ENCODE assay signal across 13 mouse cellular contexts in genomic region chr12:80070534-80071287, GRCm38 (mm10). TPM values are rescaled to one million over a fixed set of nuclear protein-coding genes. Genes with fewer than 3 reads are reported as not detected.
A peak's percentile ranks its signal among the peaks of the same experiment; 100 is the strongest.
DNase-seq lines count a peak whose midpoint lies in the region; ATAC-seq lines count a peak whose summit lies in the region.
"Had no signal": no experiment of that assay in that cellular context is flagged by ENCODE, and none has a peak within 500 bp of the region (broad histone marks: within the 10 kb centered on the region; RNA-seq: fewer than 3 reads in every experiment).

No protein-coding gene starts in this region.

- 0 out of 2 replicates have a peak overlapping the region, but pooled peaks have one; percentile 27 for H3K27ac ChIP-seq in kidney, embryonic 15.5 days
- H3K27ac ChIP-seq in forebrain, embryonic 13.5 days = peak overlapping the region; percentile 40; the same call in 1 of the 2 replicates
- H3K27ac ChIP-seq in heart, embryonic 11.5 days (ENCODE audit: low read depth, low read length) = no peak overlapping the region
- H3K27ac ChIP-seq: midbrain, embryonic 12.5 days had no signal

- DNase-seq in kidney, postnatal 25 days = no peak
- DNase-seq in mesoderm, embryonic 11.5 days (ENCODE audit: low read depth, low spot score) = peak; percentile 39
- no peak for DNase-seq in left cerebral cortex, postnatal 25 days (ENCODE audit: low spot score in 2 of 2)
- no peak for DNase-seq in testis, postnatal 10 days (ENCODE audit: low spot score)
- DNase-seq: gastrocnemius, postnatal 25 days; left cerebral cortex, postnatal 4 days; lung, embryonic 14.5 days; thymus, postnatal 4 days had no signal

- ATAC-seq in kidney, embryonic 15.5 days (replicated peaks; ENCODE audit: low FRiP score) = no peak
- ATAC-seq in CD4-positive, CD25-positive, alpha-beta regulatory T cell, adult 4 months = peak; percentile 81
- peak; percentile 83 for ATAC-seq in forebrain, embryonic 13.5 days
- ATAC-seq in heart, embryonic 11.5 days (replicated peaks; ENCODE audit: insufficient number of reproducible peaks, low FRiP score, low TSS enrichment) = no peak

- no peak overlapping the region for H3K9ac ChIP-seq in kidney, embryonic 15.5 days
- H3K9ac ChIP-seq in forebrain, embryonic 13.5 days = no peak overlapping the region
- H3K9ac ChIP-seq in heart, embryonic 11.5 days (ENCODE audit: low read depth, low read length) = no peak overlapping the region
- H3K9ac ChIP-seq: lung, embryonic 14.5 days; midbrain, embryonic 12.5 days had no signal

- intact Hi-C loops in left cerebral cortex, postnatal 25 days (cut with DNase I) = no loop called here

- no peaks in the 10 kb centered on the region for H3K36me3 ChIP-seq in kidney, embryonic 15.5 days
- no peaks in the 10 kb centered on the region for H3K36me3 ChIP-seq in forebrain, embryonic 13.5 days (ENCODE audit: poor library complexity, severe bottlenecking)
- no peaks in the 10 kb centered on the region for H3K36me3 ChIP-seq in heart, embryonic 11.5 days (ENCODE audit: control insufficient read depth, insufficient read depth, low read length)
- H3K36me3 ChIP-seq: midbrain, embryonic 12.5 days had no signal

- 32% methylated on average over 8 of the region's 8 CpGs for WGBS in kidney, embryonic 15.5 days
- 7% methylated on average over 8 of the region's 8 CpGs for WGBS in forebrain, embryonic 13.5 days
- 71% methylated on average over 8 of the region's 8 CpGs for WGBS in heart, embryonic 11.5 days (ENCODE audit: insufficient replicate concordance)

- no peak overlapping the region for H3K4me2 ChIP-seq in kidney, embryonic 15.5 days
- H3K4me2 ChIP-seq in forebrain, embryonic 13.5 days = no peak overlapping the region
- H3K4me2 ChIP-seq in heart, embryonic 11.5 days = no peak overlapping the region
- H3K4me2 ChIP-seq: lung, embryonic 14.5 days; midbrain, embryonic 12.5 days had no signal

- H3K4me1 ChIP-seq in kidney, embryonic 15.5 days = 0 out of 2 replicates have a peak, but pooled peaks cover 4% of the 10 kb centered on the region
- peaks cover 33% of the 10 kb centered on the region for H3K4me1 ChIP-seq in forebrain, embryonic 13.5 days
- H3K4me1 ChIP-seq in heart, embryonic 11.5 days (ENCODE audit: control insufficient read depth, insufficient read depth, low read length) = no peaks in the 10 kb centered on the region

- H3K9me3 ChIP-seq in kidney, embryonic 15.5 days (replicated peaks) = no peaks in the 10 kb centered on the region
- H3K9me3 ChIP-seq in forebrain, embryonic 13.5 days (replicated peaks) = no peaks in the 10 kb centered on the region
- H3K9me3 ChIP-seq in heart, embryonic 11.5 days (replicated peaks; ENCODE audit: control insufficient read depth, low read length) = no peaks in the 10 kb centered on the region
- H3K9me3 ChIP-seq: midbrain, embryonic 12.5 days had no signal

- H3K27me3 ChIP-seq in kidney, embryonic 15.5 days = no peaks in the 10 kb centered on the region
- H3K27me3 ChIP-seq in forebrain, embryonic 13.5 days = no peaks in the 10 kb centered on the region
- no peaks in the 10 kb centered on the region for H3K27me3 ChIP-seq in heart, embryonic 11.5 days (ENCODE audit: control insufficient read depth, insufficient read depth, low read length)
- H3K27me3 ChIP-seq: midbrain, embryonic 12.5 days had no signal

- no peak overlapping the region for H3K4me3 ChIP-seq in kidney, embryonic 15.5 days (replicated peaks)
- H3K4me3 ChIP-seq in forebrain, embryonic 13.5 days = no peak overlapping the region
- H3K4me3 ChIP-seq in heart, embryonic 11.5 days (ENCODE audit: low read depth, low read length) = no peak overlapping the region
- H3K4me3 ChIP-seq: midbrain, embryonic 12.5 days had no signal

RNA-seq across cellular contexts. Expression of gene Zfp36l1, which starts 42.1 kb away (rescaled TPM):
- 136 and 154 TPM in 2 replicates for polyA plus RNA-seq in kidney, embryonic 15.5 days (2015; fragmentation: Nextera tagmentation; extraction: Ambion mirVana)
- 100 to 1,000 TPM; 139 to 188 TPM for polyA plus RNA-seq in CD4-positive, CD25-positive, alpha-beta regulatory T cell, adult 4 months (2017; shearing (Covaris generic))
- polyA plus RNA-seq in forebrain, embryonic 13.5 days (2015; fragmentation: Nextera tagmentation; extraction: Ambion mirVana) = 52.6 and 60.2 TPM in 2 replicates
- total RNA-seq in left cerebral cortex, postnatal 25 days (2021) = 10 to 100 TPM; 35.3 to 42.8 TPM
- polyA plus RNA-seq in heart, embryonic 11.5 days (2014; fragmentation: Nextera tagmentation; extraction: Ambion mirVana) = 133 and 144 TPM in 2 replicates

Comparison
In these comparisons a context has a peak if more than half of its experiments do, and no peak if none do; other contexts are left out.
1. ATAC-seq: peak in CD4-positive, CD25-positive, alpha-beta regulatory T cell, adult 4 months (single experiment) and forebrain, embryonic 13.5 days (single experiment); none in kidney, embryonic 15.5 days (single experiment) and heart, embryonic 11.5 days (single experiment).